ENCODE assay signal across 19 mouse cellular contexts in the genomic region with DNA sequence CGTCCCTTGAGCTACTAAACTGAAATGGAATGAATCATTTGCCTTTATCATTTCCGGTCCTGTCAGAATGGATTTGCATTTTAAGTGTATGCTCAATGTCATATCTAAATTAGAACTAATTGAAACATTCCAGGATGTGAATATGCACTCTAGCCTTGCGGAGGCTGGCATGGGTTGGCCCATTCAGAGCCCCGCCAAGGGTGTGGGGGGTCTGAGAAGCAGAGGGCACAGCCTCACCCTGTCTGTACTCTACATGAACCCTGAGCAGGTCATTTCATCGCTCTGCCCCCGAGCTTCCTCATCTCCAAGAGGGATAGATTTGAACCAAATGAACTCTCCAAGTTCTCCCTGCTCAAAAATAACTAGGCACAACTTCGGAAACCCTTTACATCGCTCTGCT.
A peak's percentile ranks its signal among the peaks of the same experiment; 100 is the strongest.
DNase-seq lines count a peak whose midpoint lies in the region; ATAC-seq and TF ChIP-seq lines count a peak whose summit lies in the region.
"Had no signal": no experiment of that assay in that cellular context is flagged by ENCODE, and none has a peak within 500 bp of the region (broad histone marks: within the 10 kb centered on the region; RNA-seq: fewer than 3 reads in every experiment).

No protein-coding gene starts in this region.

- H3K36me3 ChIP-seq in hindbrain, embryonic 13.5 days, result no peaks in the 10 kb centered on the region
- H3K36me3 ChIP-seq: G1E had no signal

- no peak overlapping the region for H3K4me2 ChIP-seq in hindbrain, embryonic 13.5 days

- H3K4me3 ChIP-seq in layer of hippocampus, adult 2 months, result no peak overlapping the region
- H3K4me3 ChIP-seq in hindbrain, embryonic 13.5 days, result no peak overlapping the region

- no peak overlapping the region for H3K9ac ChIP-seq in hindbrain, embryonic 13.5 days

- ATAC-seq in erythroblast, adult 5-6 weeks (replicated peaks; ENCODE audit: low FRiP score, poor library complexity, severe bottlenecking), result no peak
- no peak for ATAC-seq in hindbrain, embryonic 13.5 days (ENCODE audit: low FRiP score)
- ATAC-seq: activated CD4-positive, CD25-positive, alpha-beta regulatory T cell, adult 4 months; CD4-positive, CD25-positive, alpha-beta regulatory T cell, adult 4 months; Patski had no signal

- H3K4me1 ChIP-seq in hindbrain, embryonic 13.5 days (replicated peaks), result no peaks in the 10 kb centered on the region

- no peak for TF ChIP-seq CTCF in layer of hippocampus, adult 2 months (conservative IDR thresholded peaks at IDR 0.05)

- H3K27ac ChIP-seq in layer of hippocampus, adult 2 months, result no peak overlapping the region
- no peak overlapping the region for H3K27ac ChIP-seq in hindbrain, embryonic 13.5 days

- DNase-seq in heart, adult 11 months, result peak; percentile 74
- DNase-seq in heart, postnatal 14 days, result no peak
- peak; percentile 78 for DNase-seq in Muller cell, postnatal 12 days (ENCODE audit: inconsistent ontology term)
- DNase-seq in retina, embryonic 14.5 days (ENCODE audit: low spot score), result peak; percentile 25
- DNase-seq in retina, postnatal 1 day, result peak; percentile 65
- DNase-seq in layer of hippocampus, adult 2 months (ENCODE audit: low spot score in 2 of 2), result no peak
- DNase-seq: adrenal gland, adult 8-10 months; adrenal gland, postnatal 14 days; adrenal gland, postnatal 25 days; B cell, adult 2 months; cerebellum, adult 11 months; cerebellum, adult 11-12 months; cerebellum, adult 18-20 months had no signal

- no peaks in the 10 kb centered on the region for H3K9me3 ChIP-seq in hindbrain, embryonic 13.5 days

- intact Hi-C loops in heart, postnatal 14 days (cut with DNase I), result no loop called here

- 81% methylated on average over 8 of the region's 8 CpGs for WGBS in hindbrain, embryonic 13.5 days

- H3K27me3 ChIP-seq in hindbrain, embryonic 13.5 days, result no peaks in the 10 kb centered on the region
- H3K27me3 ChIP-seq: Patski had no signal

Comparison
In these comparisons a context has a peak if more than half of its experiments do, and no peak if none do; other contexts are left out.
1. DNase-seq: peak in heart, adult 11 months (single experiment), Muller cell, postnatal 12 days (single experiment), retina, embryonic 14.5 days (single experiment) and retina, postnatal 1 day (single experiment); none in heart, postnatal 14 days (0 of 2) and layer of hippocampus, adult 2 months (0 of 2).